Mouse (Mus musculus) right cerebral cortex, postnatal 4 days (tissue): ENCODE measurements around the gene Tgif2.
"Not testable (repeated sequence)": the region's sequence is repeated elsewhere in the genome, so short reads cannot be mapped to it uniquely, and the experiment has no call there.

Source experiments
- DNase-seq: peaks from one replicate; pipeline ENCODE4 v3.0.0-alpha.2; 2022

The Tgif2 gene

GRCm38 (mm10) chr2:156839319-156840191 is at the start of gene Tgif2:
Gene Tgif2 (plus strand): TSS chr2:156840007.
- DNase-seq, result peak; percentile 60

GRCm38 (mm10) chr2:156798516-156798915 is 41.3 kb upstream of the Tgif2 start:
- DNase-seq, result no peak

GRCm38 (mm10) chr2:156801045-156801444 is 38.8 kb upstream of the Tgif2 start:
- no peak for DNase-seq

GRCm38 (mm10) chr2:156802116-156802515 is 37.7 kb upstream of the Tgif2 start:
- DNase-seq, result not testable (repeated sequence)

- DNase-seq, result no peak
These were observed 36.0 kb upstream of the Tgif2 start for GRCm38 (mm10) chr2:156803698-156804372.

- no peak for DNase-seq
These were observed 35.2 kb upstream of the Tgif2 start for GRCm38 (mm10) chr2:156804589-156804988.

GRCm38 (mm10) chr2:156806886-156807285 is 32.9 kb upstream of the Tgif2 start:
- DNase-seq, result no peak

GRCm38 (mm10) chr2:156809579-156809978 is 30.2 kb upstream of the Tgif2 start:
- peak; percentile 74 for DNase-seq

- no peak for DNase-seq
These were observed 29.1 kb upstream of the Tgif2 start for GRCm38 (mm10) chr2:156810716-156811115.

- no peak for DNase-seq
These were observed 28.3 kb upstream of the Tgif2 start for GRCm38 (mm10) chr2:156811556-156811955.

- DNase-seq, result no peak
These were observed 25.4 kb upstream of the Tgif2 start for GRCm38 (mm10) chr2:156814344-156814801.

- no peak for DNase-seq
These were observed 24.9 kb upstream of the Tgif2 start for GRCm38 (mm10) chr2:156814893-156815292.

GRCm38 (mm10) chr2:156815412-156815811 is 24.4 kb upstream of the Tgif2 start:
- DNase-seq, result no peak

- DNase-seq, result no peak
These were observed 23.7 kb upstream of the Tgif2 start for GRCm38 (mm10) chr2:156816116-156816515.

- DNase-seq, result not testable (repeated sequence)
These were observed 14.7 kb upstream of the Tgif2 start for GRCm38 (mm10) chr2:156825128-156825527.

- no peak for DNase-seq
These were observed 5.5 kb upstream of the Tgif2 start for GRCm38 (mm10) chr2:156834336-156834735.

GRCm38 (mm10) chr2:156838839-156839238 is 968 bp upstream of the Tgif2 start:
- no peak for DNase-seq

GRCm38 (mm10) chr2:156840301-156841027 is 657 bp downstream of the Tgif2 start:
- DNase-seq, result peak; percentile 26

GRCm38 (mm10) chr2:156841028-156841840 is 1.4 kb downstream of the Tgif2 start:
- peak; percentile 47 for DNase-seq

- peak; percentile 32 for DNase-seq
These were observed 2.3 kb downstream of the Tgif2 start for GRCm38 (mm10) chr2:156841841-156842706.

GRCm38 (mm10) chr2:156842711-156843110 is 2.9 kb downstream of the Tgif2 start:
- DNase-seq, result no peak
